Mouse (Mus musculus): Measurements from ENCODE around the gene Pptc7.

- no peak for TF ChIP-seq CTCF (IDR thresholded peaks at IDR 0.05; ENCODE audit: extremely low read depth, insufficient read depth, insufficient read length, insufficient replicate concordance)
- no peak for TF ChIP-seq POLR2A (IDR thresholded peaks at IDR 0.05; ENCODE audit: low read depth, low read length)
These were observed 3.2 kb upstream of the Pptc7 start for GRCm38 (mm10) chr5:122280827-122281462.
